Mouse (Mus musculus) midbrain, embryonic 11.5 days (tissue): ENCODE data around the gene Btbd8. TPM values are rescaled to one million over a fixed set of nuclear protein-coding genes. Genes with fewer than 3 reads are reported as not detected.
A peak's percentile ranks its signal among the peaks of the same experiment; 100 is the strongest.

Experiments used
- ATAC-seq: fragments of 200-750 bp; cut with Nextera tagmentation; 2 replicates; pipeline ENCODE4 v1.8.0; 2017; ENCODE audit warnings: moderate TSS enrichment, moderate library complexity; ENCODE audit not compliant: low FRiP score
- DNase-seq: peaks from one replicate; pipeline ENCODE4 v3.0.0; 2015; ENCODE audit warnings: low spot score; ENCODE audit errors: missing footprints
- H3K27ac ChIP-seq: fragments of 300-500 bp; sonication (generic); 2 replicates; pipeline ENCODE4 v1.5.1; 2014; ENCODE audit warnings: low read depth, low read length
- H3K27me3 ChIP-seq: fragments of 300-500 bp; sonication (generic); 2 replicates; pipeline ENCODE4 v1.6.1; 2014; ENCODE audit warnings: mild to moderate bottlenecking, low read length, moderate library complexity, mixed read lengths; ENCODE audit not compliant: control insufficient read depth, insufficient read depth
- H3K36me3 ChIP-seq: fragments of 300-500 bp; sonication (generic); 2 replicates; pipeline ENCODE4 v1.6.1; 2014; ENCODE audit warnings: mild to moderate bottlenecking, low read length, moderate library complexity, mixed read lengths; ENCODE audit not compliant: control insufficient read depth, insufficient read depth
- H3K4me1 ChIP-seq: fragments of 300-500 bp; sonication (generic); 2 replicates; pipeline ENCODE4 v1.6.1; 2014; ENCODE audit warnings: low read length; ENCODE audit not compliant: control insufficient read depth, insufficient read depth
- H3K4me2 ChIP-seq: fragments of 300-500 bp; sonication (generic); 2 replicates; pipeline ENCODE4 v1.6.1; 2014; ENCODE audit warnings: mild to moderate bottlenecking, moderate library complexity
- H3K4me3 ChIP-seq: fragments of 300-500 bp; sonication (generic); 2 replicates; pipeline ENCODE4 v1.5.1; 2014; ENCODE audit warnings: low read depth, low read length
- H3K9ac ChIP-seq: fragments of 300-500 bp; sonication (generic); 2 replicates; pipeline ENCODE4 v1.6.1; 2014; ENCODE audit warnings: low read length
- H3K9me3 ChIP-seq: fragments of 300-500 bp; sonication (generic); 2 replicates; pipeline ENCODE4 v1.6.1; 2016; ENCODE audit warnings: low read length; ENCODE audit not compliant: control insufficient read depth
- WGBS: fragments of 180-500 bp; shearing (Covaris S2); extraction: QIAGEN DNeasy Blood & Tissue Kit; methylation state at CpG from one replicate; pipeline ENCODE4 v1.1.7; 2014; 5-methylcytosine and 5-hydroxymethylcytosine counted together
- polyA plus RNA-seq: library from polyadenylated mRNA; unstranded; fragments of >200 nt; fragmentation: Nextera tagmentation; extraction: Ambion mirVana; gene quantifications from 2 replicates; pipeline ENCODE4 v1.2.1, GENCODE M21; 2014

Btbd8 gene
- polyA plus RNA-seq: 10.0 and 11.2 TPM in 2 replicates

- Histone ChIP-seq H3K9me3 (no peaks in the 10 kb centered on the region), H3K27me3 (no peaks in the 10 kb centered on the region), H3K4me2 (peak within 1 kb of the TSS; percentile 74), H3K4me3 (peak within 1 kb of the TSS; percentile 83), H3K9ac (peak within 1 kb of the TSS; percentile 95), H3K36me3 (no peaks in the 10 kb centered on the region), H3K4me1 (0 out of 2 replicates have a peak, but pooled peaks cover 5% of the 10 kb centered on the region), H3K27ac (peak within 1 kb of the TSS; percentile 57; the same call in 1 of the 2 replicates)
- ATAC-seq (peak; percentile 94), DNase-seq (peak; percentile 100)
- under 1% methylated on average over 48 of the region's 51 CpGs for WGBS
These were observed at the start of gene Btbd8 for GRCm38 (mm10) chr5:107437464-107438281. Btbd8 (plus strand) TSS chr5:107437997.

GRCm38 (mm10) chr5:107389373-107389772 is 48.4 kb upstream of the Btbd8 start:
- Histone ChIP-seq H3K4me1 (no peaks in the 10 kb centered on the region), H3K4me2 (no peak overlapping the region), H3K27ac (no peak overlapping the region), H3K36me3 (no peaks in the 10 kb centered on the region), H3K27me3 (no peaks in the 10 kb centered on the region), H3K9ac (no peak overlapping the region), H3K4me3 (no peak overlapping the region), H3K9me3 (no peaks in the 10 kb centered on the region)
- 88% methylated on average over 2 of the region's 2 CpGs for WGBS
- ATAC-seq (no peak), DNase-seq (no peak)

GRCm38 (mm10) chr5:107394437-107394836 is 43.4 kb upstream of the Btbd8 start:
- Histone ChIP-seq H3K4me2 (no peak overlapping the region), H3K9me3 (no peaks in the 10 kb centered on the region), H3K27ac (no peak overlapping the region), H3K36me3 (no peaks in the 10 kb centered on the region), H3K4me1 (no peaks in the 10 kb centered on the region), H3K4me3 (no peak overlapping the region), H3K27me3 (no peaks in the 10 kb centered on the region), H3K9ac (no peak overlapping the region)
- ATAC-seq: no peak
- WGBS: 76% methylated on average over 2 of the region's 2 CpGs
- no peak for DNase-seq

- H3K4me2 ChIP-seq: peak within 1 kb of the TSS; percentile 98
- ATAC-seq (no peak), DNase-seq (no peak)
- H3K9me3 ChIP-seq: no peaks in the 10 kb centered on the region
- no peak within 1 kb of the TSS for H3K27ac ChIP-seq
- no peaks in the 10 kb centered on the region for H3K36me3 ChIP-seq
- H3K9ac ChIP-seq: peak within 1 kb of the TSS; percentile 63
- peak within 1 kb of the TSS; percentile 63 for H3K4me3 ChIP-seq
- peaks cover 3% of the 10 kb centered on the region; the same call in 1 of the 2 replicates for H3K4me1 ChIP-seq
- peaks cover 25% of the 10 kb centered on the region for H3K27me3 ChIP-seq
- 20% methylated on average over 5 of the region's 5 CpGs for WGBS
These were observed 35.4 kb upstream of the Btbd8 start, which contains the start of gene Ephx4 for GRCm38 (mm10) chr5:107402436-107402835. Ephx4 (plus strand) TSS chr5:107402736.

GRCm38 (mm10) chr5:107403011-107403946 is 34.5 kb upstream of the Btbd8 start:
- H3K9me3 ChIP-seq: no peaks in the 10 kb centered on the region
- no peaks in the 10 kb centered on the region for H3K36me3 ChIP-seq
- H3K4me2 ChIP-seq: peak overlapping the region; percentile 98
- DNase-seq (peak; percentile 94), ATAC-seq (peak; percentile 87)
- H3K4me1 ChIP-seq: peaks cover 3% of the 10 kb centered on the region; the same call in 1 of the 2 replicates
- peak overlapping the region; percentile 63 for H3K4me3 ChIP-seq
- 0% methylated on average over 79 of the region's 80 CpGs for WGBS
- peak overlapping the region; percentile 63 for H3K9ac ChIP-seq
- H3K27ac ChIP-seq: no peak overlapping the region
- peaks cover 25% of the 10 kb centered on the region for H3K27me3 ChIP-seq

- Histone ChIP-seq H3K4me1 (peaks cover 3% of the 10 kb centered on the region; the same call in 1 of the 2 replicates), H3K36me3 (no peaks in the 10 kb centered on the region), H3K9me3 (no peaks in the 10 kb centered on the region), H3K27me3 (peaks cover 25% of the 10 kb centered on the region), H3K4me2 (peak overlapping the region; percentile 98), H3K4me3 (peak overlapping the region; percentile 63), H3K9ac (peak overlapping the region; percentile 63), H3K27ac (no peak overlapping the region)
- peak; percentile 86 for DNase-seq
- WGBS: 35% methylated on average over 12 of the region's 12 CpGs
- ATAC-seq: no peak
These were observed 33.7 kb upstream of the Btbd8 start for GRCm38 (mm10) chr5:107403947-107404684.

GRCm38 (mm10) chr5:107405361-107405760 is 32.4 kb upstream of the Btbd8 start:
- H3K27ac ChIP-seq: no peak overlapping the region
- peaks cover 25% of the 10 kb centered on the region for H3K27me3 ChIP-seq
- no peak overlapping the region for H3K9ac ChIP-seq
- H3K9me3 ChIP-seq: no peaks in the 10 kb centered on the region
- peaks cover 3% of the 10 kb centered on the region; the same call in 1 of the 2 replicates for H3K4me1 ChIP-seq
- DNase-seq: no peak
- no peak for ATAC-seq
- no peaks in the 10 kb centered on the region for H3K36me3 ChIP-seq
- 83% methylated on average over 4 of the region's 4 CpGs for WGBS
- H3K4me3 ChIP-seq: no peak overlapping the region
- no peak overlapping the region for H3K4me2 ChIP-seq

- WGBS: 85% methylated on average over 1 of the region's 1 CpGs
- no peak for DNase-seq
- Histone ChIP-seq H3K36me3 (no peaks in the 10 kb centered on the region), H3K4me1 (no peaks in the 10 kb centered on the region), H3K27ac (no peak overlapping the region), H3K4me2 (no peak overlapping the region), H3K4me3 (no peak overlapping the region), H3K9me3 (no peaks in the 10 kb centered on the region), H3K9ac (no peak overlapping the region), H3K27me3 (no peaks in the 10 kb centered on the region)
- ATAC-seq: no peak
These were observed 27.5 kb upstream of the Btbd8 start for GRCm38 (mm10) chr5:107410305-107410704.
